Mouse (Mus musculus) ES-E14 (cell line): ENCODE results near the gene Cecr2. TPM values are rescaled to one million over a fixed set of nuclear protein-coding genes. Genes with fewer than 3 reads are reported as not detected.
"Not testable (repeated sequence)": the region's sequence is repeated elsewhere in the genome, so short reads cannot be mapped to it uniquely, and the experiment has no call there.

Experiments used
- DNase-seq: peaks from one replicate; pipeline ENCODE4 v3.0.0-alpha.2; 2013; ENCODE audit warnings: low read depth, low spot score
- H3K27ac ChIP-seq: 2 replicates; pipeline ENCODE4 v1.5.1; 2012; ENCODE audit warnings: low read depth, mild to moderate bottlenecking, low read length, moderate library complexity, mixed read lengths; ENCODE audit not compliant: poor library complexity, insufficient read depth, severe bottlenecking
- H3K36me3 ChIP-seq: 2 replicates; pipeline ENCODE4 v1.6.1; 2012; ENCODE audit warnings: mild to moderate bottlenecking, low read length, moderate library complexity, mixed read lengths; ENCODE audit not compliant: control insufficient read depth, poor library complexity, insufficient read depth, severe bottlenecking
- H3K4me1 ChIP-seq, 2 experiments: fragments of 150-350 bp in 1 of 2; sonication (generic) in 1 of 2; 2 replicates each; pipeline ENCODE4 v1.6.1; 2012; ENCODE audit warnings: low read length in 2 of 2, mild to moderate bottlenecking in 1 of 2, mixed read lengths in 1 of 2; ENCODE audit not compliant: control insufficient read depth in 2 of 2, insufficient read depth in 2 of 2, poor library complexity in 1 of 2
- H3K4me3 ChIP-seq, 2 experiments: fragments of 150-350 bp in 1 of 2; sonication (generic) in 1 of 2; 2 replicates each; pipeline ENCODE4 v1.5.1; 2012; ENCODE audit warnings: low read length in 2 of 2, low read depth in 1 of 2, mild to moderate bottlenecking in 1 of 2, mixed read lengths in 1 of 2; ENCODE audit not compliant: insufficient read depth in 1 of 2, poor library complexity in 1 of 2, severe bottlenecking in 1 of 2
- H3K9ac ChIP-seq: 2 replicates; pipeline ENCODE4 v1.6.1; 2012; ENCODE audit warnings: low read depth, mild to moderate bottlenecking, low read length, mixed read lengths; ENCODE audit not compliant: poor library complexity, insufficient read depth, severe bottlenecking
- H3K9me3 ChIP-seq: fragments of 150-350 bp; sonication (generic); 2 replicates; pipeline ENCODE4 v1.6.1; 2012; ENCODE audit warnings: low read depth, mild to moderate bottlenecking, low read length; ENCODE audit not compliant: control insufficient read depth, insufficient read depth
- CHD2 ChIP-seq: IDR thresholded peaks from 2 replicates; pipeline ENCODE4 v1.6.1; 2014; ENCODE audit warnings: mild to moderate bottlenecking, low read depth, low read length, inconsistent platforms
- HCFC1 ChIP-seq: IDR thresholded peaks from 2 replicates; pipeline ENCODE4 v1.6.1; 2012; ENCODE audit warnings: low read length, inconsistent platforms, borderline replicate concordance; ENCODE audit not compliant: insufficient read depth
- MAFK ChIP-seq: IDR thresholded peaks from 2 replicates; pipeline ENCODE4 v1.6.1; 2014; ENCODE audit warnings: mild to moderate bottlenecking, low read depth, low read length, inconsistent platforms; ENCODE audit not compliant: insufficient read depth
- ZC3H11A ChIP-seq: IDR thresholded peaks from 2 replicates; pipeline ENCODE4 v1.6.1; 2012; ENCODE audit warnings: low read depth, mild to moderate bottlenecking, inconsistent platforms, low read length, borderline replicate concordance
- ZNF384 ChIP-seq: IDR thresholded peaks from 2 replicates; pipeline ENCODE4 v1.6.1; 2012; ENCODE audit warnings: low read depth, low read length, inconsistent platforms
- in situ Hi-C, 2 experiments: fragments of 600-800 bp; cut with MboI; formaldehyde crosslinking; loops; one replicate each; pipeline ENCODE4 v1.15.1; 2025; ENCODE audit warnings: low sequenced_read_pairs in 2 of 2, inconsistent platforms in 1 of 2; ENCODE audit not compliant: unreplicated experiment in 2 of 2
- total RNA-seq: library from RNA; depleted of rRNA; stranded (reverse); fragments of 300-350 nt; gene quantifications from 2 replicates; pipeline ENCODE4 v1.2.3, GENCODE M21; 2012; rRNA removed

The Cecr2 gene
- total RNA-seq, 1 experiment: 26.5 TPM

- Histone ChIP-seq H3K4me1 (no peaks in the 10 kb centered on the region), H3K27ac (no peak overlapping the region), H3K36me3 (peaks cover 35% of the 10 kb centered on the region), H3K4me3 (no peak overlapping the region), H3K9ac (no peak overlapping the region), H3K9me3 (no peaks in the 10 kb centered on the region)
- in situ Hi-C loops: no loop called here
- TF ChIP-seq MAFK (no peak), CHD2 (no peak), ZNF384 (no peak), HCFC1 (no peak), ZC3H11A (no peak)
- DNase-seq: no peak
Observed at GRCm38 (mm10) chr6:120807738-120808081, 141.5 kb downstream of the Cecr2 start.

DNA sequence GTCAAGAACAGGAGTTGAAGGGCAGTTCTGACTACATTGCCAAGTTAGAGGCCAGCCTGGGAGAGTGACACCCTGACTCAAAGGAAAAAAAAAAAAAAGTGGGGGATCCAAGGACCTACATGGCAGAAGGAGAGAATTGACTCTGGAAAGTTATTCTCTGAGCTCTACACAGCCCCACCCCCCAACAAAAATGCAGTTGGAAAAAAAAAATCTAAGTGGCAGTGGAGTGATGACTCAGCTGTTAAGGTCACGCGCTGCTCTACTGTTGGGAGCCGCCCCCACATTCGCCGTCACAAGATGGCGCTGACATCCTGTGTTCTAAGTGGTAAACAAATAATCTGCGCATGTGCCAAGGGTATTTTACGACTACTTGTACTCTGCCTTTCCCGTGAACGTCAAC lies 145.8 kb downstream of the Cecr2 start:
- H3K9me3 ChIP-seq, H3K9ac ChIP-seq, H3K4me1 ChIP-seq, DNase-seq, H3K27ac ChIP-seq, H3K4me3 ChIP-seq, in situ Hi-C loops: not testable (repeated sequence)
- peaks cover 11% of the 10 kb centered on the region for H3K36me3 ChIP-seq

DNA sequence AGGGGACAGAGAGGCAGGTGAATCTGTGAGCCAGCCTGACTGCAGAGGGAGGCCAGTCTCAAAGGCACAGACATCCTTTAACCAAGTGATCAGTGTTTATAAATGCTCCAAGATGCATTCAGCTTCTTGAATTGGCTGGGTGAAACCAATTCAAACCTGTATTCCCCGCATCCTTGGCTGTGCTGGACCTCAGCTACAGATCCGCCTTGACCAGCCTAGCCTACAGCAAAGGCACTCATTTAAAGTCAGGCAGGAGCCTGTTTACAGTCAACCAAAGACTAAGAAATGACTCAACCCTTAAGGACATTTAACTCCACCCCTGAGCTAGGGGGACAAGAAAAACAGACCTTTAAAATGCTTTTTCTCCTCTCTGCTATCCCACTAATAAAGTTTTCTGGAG lies 153.1 kb downstream of the Cecr2 start:
- in situ Hi-C loops: no loop called here
- TF ChIP-seq HCFC1 (no peak), ZC3H11A (no peak), CHD2 (no peak), ZNF384 (no peak)
- no peak for DNase-seq
- Histone ChIP-seq H3K4me1 (0 out of 4 replicates have a peak, but pooled peaks cover 2 to 4% of the 10 kb centered on the region in 2 experiments), H3K9me3 (no peaks in the 10 kb centered on the region), H3K9ac (no peak overlapping the region), H3K27ac (no peak overlapping the region), H3K4me3 (no peak overlapping the region), H3K36me3 (peaks cover 13% of the 10 kb centered on the region)

DNA sequence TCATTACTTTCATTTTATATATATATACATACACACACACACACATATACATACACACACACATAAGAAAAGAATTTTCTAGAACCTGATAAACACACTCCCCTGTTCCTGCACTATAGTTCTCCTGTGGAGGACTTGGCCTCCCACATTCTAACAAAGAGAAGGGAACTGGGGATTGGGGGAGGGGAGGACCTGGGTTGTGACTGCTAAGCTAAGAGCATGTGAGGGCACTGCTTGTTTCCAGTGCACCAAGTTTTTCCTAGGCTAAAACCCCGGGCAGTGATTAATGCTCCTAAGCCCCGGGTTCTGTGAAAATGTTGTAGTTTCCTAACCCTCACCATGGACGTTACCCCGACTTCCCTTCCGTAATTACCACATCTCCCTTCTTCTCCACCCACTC lies 154.0 kb downstream of the Cecr2 start:
- no peak for DNase-seq
- 0 out of 4 replicates have a peak, but pooled peaks cover 2 to 4% of the 10 kb centered on the region in 2 experiments for H3K4me1 ChIP-seq
- no peak for TF ChIP-seq ZNF384
- no peak for TF ChIP-seq ZC3H11A
- TF ChIP-seq MAFK: no peak
- TF ChIP-seq CHD2: no peak
- TF ChIP-seq HCFC1: no peak
- no peak overlapping the region for H3K27ac ChIP-seq
- H3K36me3 ChIP-seq: peaks cover 13% of the 10 kb centered on the region
- no peak overlapping the region for H3K9ac ChIP-seq
- H3K9me3 ChIP-seq: no peaks in the 10 kb centered on the region
- H3K4me3 ChIP-seq: no peak overlapping the region
- in situ Hi-C loops: no loop called here

Other genes with a start within 250 kb of the Cecr2 start
- 7.0 and 9.1 TPM in 2 replicates for gene Il17ra, start 203.1 kb upstream of the Cecr2 start, total RNA-seq
- 0.09 and 0.11 TPM in 2 replicates for gene Tmem121b, start 172.6 kb upstream of the Cecr2 start, total RNA-seq
- gene Hdhd5, start 135.1 kb upstream of the Cecr2 start, total RNA-seq: 27.4 and 36.5 TPM in 2 replicates
- gene Slc25a18, start 107.2 kb downstream of the Cecr2 start, total RNA-seq: 0.89 and 1.3 TPM in 2 replicates
- gene Atp6v1e1, start 156.4 kb downstream of the Cecr2 start, total RNA-seq: 92.0 and 126 TPM in 2 replicates
- 19.5 and 22.5 TPM in 2 replicates for gene Bcl2l13, start 169.8 kb downstream of the Cecr2 start, total RNA-seq